Mouse (Mus musculus) CH12.LX (cell line): ENCODE measurements around the gene Ndufv1. TPM values are rescaled to one million over a fixed set of nuclear protein-coding genes. Genes with fewer than 3 reads are reported as not detected.

Experiments
- DNase-seq: peaks from one replicate; pipeline ENCODE4 v3.0.0-alpha.2; 2013; ENCODE audit errors: extremely low read depth
- H3K27ac ChIP-seq: 2 replicates; pipeline ENCODE4 v1.5.1; 2012; ENCODE audit warnings: low read depth, mild to moderate bottlenecking, control low read depth, moderate library complexity; ENCODE audit not compliant: insufficient read depth
- H3K27me3 ChIP-seq: replicated peaks from 2 replicates; pipeline ENCODE3; 2012; ENCODE audit warnings: inconsistent platforms
- H3K36me3 ChIP-seq, 2 experiments: replicated peaks in 1 of 2; 2 replicates each; pipeline versions ENCODE3 to v1.6.1; 2012; ENCODE audit warnings: inconsistent platforms in 1 of 2, low read length in 1 of 2, mild to moderate bottlenecking in 1 of 2, mixed read lengths in 1 of 2, moderate library complexity in 1 of 2; ENCODE audit not compliant: control insufficient read depth in 1 of 2, insufficient read depth in 1 of 2
- H3K4me1 ChIP-seq, 2 experiments: 2 replicates each; pipeline ENCODE4 v1.6.1; 2012; ENCODE audit warnings: inconsistent platforms in 1 of 2, moderate library complexity in 1 of 2; ENCODE audit not compliant: insufficient read depth in 2 of 2, control insufficient read depth in 1 of 2
- H3K4me2 ChIP-seq: 2 replicates; pipeline ENCODE4 v1.6.1; 2012; ENCODE audit warnings: low read depth, mild to moderate bottlenecking, control low read depth; ENCODE audit not compliant: poor library complexity, insufficient read depth, severe bottlenecking
- H3K4me3 ChIP-seq, 3 experiments: fragments of 150-350 bp in 1 of 3; sonication (generic) in 1 of 3; replicated peaks in 1 of 3; 2 replicates each; pipeline versions ENCODE3 to v1.5.1; 2011 to 2012; ENCODE audit warnings: low read depth in 2 of 3, low read length in 2 of 3, mild to moderate bottlenecking in 2 of 3, moderate library complexity in 2 of 3, control low read depth in 1 of 3, improper control_type of control experiment in 1 of 3, inconsistent platforms in 1 of 3, mixed read lengths in 1 of 3; ENCODE audit not compliant: poor library complexity in 1 of 3
- H3K79me2 ChIP-seq: replicated peaks from 2 replicates; pipeline ENCODE4 v1.6.1; 2012; ENCODE audit warnings: mild to moderate bottlenecking, moderate library complexity; ENCODE audit not compliant: control insufficient read depth, poor library complexity, insufficient read depth, severe bottlenecking; ENCODE audit errors: extremely low read depth
- H3K9ac ChIP-seq: 2 replicates; pipeline ENCODE4 v1.6.1; 2012; ENCODE audit warnings: low read depth, mild to moderate bottlenecking, control low read depth, moderate library complexity; ENCODE audit not compliant: insufficient read depth
- H3K9me3 ChIP-seq: replicated peaks from 2 replicates; pipeline ENCODE3; 2012; ENCODE audit warnings: low read length, inconsistent platforms, mixed read lengths
- BHLHE40 ChIP-seq: IDR thresholded peaks from 2 replicates; pipeline ENCODE4 v1.6.1; 2011; ENCODE audit warnings: mild to moderate bottlenecking, low read depth, low read length, improper control_type of control experiment
- CHD1 ChIP-seq: IDR thresholded peaks from 2 replicates; pipeline ENCODE4 v1.6.1; 2012; ENCODE audit warnings: low read depth, low read length, improper control_type of control experiment, inconsistent platforms
- CHD2 ChIP-seq: IDR thresholded peaks from 2 replicates; pipeline ENCODE4 v1.6.1; 2011; ENCODE audit warnings: low read length, improper control_type of control experiment
- CTCF ChIP-seq, 2 experiments: IDR thresholded peaks in 1 of 2; conservative IDR thresholded peaks in 1 of 2; 2 replicates each; pipeline ENCODE4 v1.5.1; 2011 to 2012; ENCODE audit warnings: low read depth in 2 of 2, low read length in 2 of 2, improper control_type of control experiment in 1 of 2, inconsistent platforms in 1 of 2, mild to moderate bottlenecking in 1 of 2, moderate library complexity in 1 of 2
- ELF1 ChIP-seq: IDR thresholded peaks from 2 replicates; pipeline ENCODE4 v1.6.1; 2014; ENCODE audit warnings: low read depth, mild to moderate bottlenecking, inconsistent platforms, low read length, improper control_type of control experiment
- EP300 ChIP-seq: IDR thresholded peaks from 2 replicates; pipeline ENCODE4 v1.6.1; 2011; ENCODE audit warnings: low read length, improper control_type of control experiment
- ETS1 ChIP-seq: conservative IDR thresholded peaks from 2 replicates; pipeline ENCODE4 v1.6.1; 2012; ENCODE audit warnings: low read depth, mild to moderate bottlenecking, inconsistent platforms, low read length, improper control_type of control experiment, moderate library complexity
- IRF4 ChIP-seq: IDR thresholded peaks from 2 replicates; pipeline ENCODE4 v1.6.1; 2014; ENCODE audit warnings: low read depth, mild to moderate bottlenecking, inconsistent platforms, low read length, improper control_type of control experiment
- JUN ChIP-seq: IDR thresholded peaks from 2 replicates; pipeline ENCODE4 v1.6.1; 2011; ENCODE audit warnings: low read depth, mild to moderate bottlenecking, low read length, improper control_type of control experiment, moderate library complexity; ENCODE audit not compliant: insufficient read depth
- KAT2A ChIP-seq: IDR thresholded peaks from 2 replicates; pipeline ENCODE4 v1.6.1; 2012; ENCODE audit warnings: low read length, improper control_type of control experiment, inconsistent platforms; ENCODE audit not compliant: insufficient replicate concordance
- MAFK ChIP-seq: IDR thresholded peaks from 2 replicates; pipeline ENCODE4 v1.6.1; 2011; ENCODE audit warnings: low read length, improper control_type of control experiment; ENCODE audit not compliant: insufficient replicate concordance
- MAX ChIP-seq: IDR thresholded peaks from 2 replicates; pipeline ENCODE4 v1.6.1; 2011; ENCODE audit warnings: low read length, improper control_type of control experiment
- MAZ ChIP-seq: IDR thresholded peaks from 2 replicates; pipeline ENCODE4 v1.6.1; 2012; ENCODE audit warnings: low read depth, mild to moderate bottlenecking, inconsistent platforms, low read length, improper control_type of control experiment, moderate library complexity
- MYC ChIP-seq: IDR thresholded peaks from 2 replicates; pipeline ENCODE4 v1.6.1; 2011; ENCODE audit warnings: low read depth, mild to moderate bottlenecking, improper control_type of control experiment, low read length
- NRF1 ChIP-seq: IDR thresholded peaks from 2 replicates; pipeline ENCODE4 v1.6.1; 2014; ENCODE audit warnings: low read depth, mild to moderate bottlenecking, inconsistent platforms, low read length, improper control_type of control experiment, moderate library complexity
- PAX5 ChIP-seq: IDR thresholded peaks from 2 replicates; pipeline ENCODE4 v1.6.1; 2012; ENCODE audit warnings: low read length, inconsistent platforms, mixed read lengths
- POLR2A ChIP-seq: IDR thresholded peaks from 2 replicates; pipeline ENCODE4 v1.6.1; 2011; ENCODE audit warnings: low read depth, mild to moderate bottlenecking, improper control_type of control experiment, low read length
- POLR2AphosphoS2 ChIP-seq: IDR thresholded peaks from 2 replicates; pipeline ENCODE4 v1.6.1; 2011; ENCODE audit warnings: low read depth, low read length, improper control_type of control experiment
- RAD21 ChIP-seq: IDR thresholded peaks from 2 replicates; pipeline ENCODE4 v1.6.1; 2011; ENCODE audit warnings: low read depth, mild to moderate bottlenecking, low read length, improper control_type of control experiment, moderate library complexity
- RCOR1 ChIP-seq: conservative IDR thresholded peaks from 2 replicates; pipeline ENCODE4 v1.6.1; 2012; ENCODE audit warnings: low read depth, mild to moderate bottlenecking, inconsistent platforms, low read length, improper control_type of control experiment
- TBP ChIP-seq: conservative IDR thresholded peaks from 2 replicates; pipeline ENCODE4 v1.6.1; 2011; ENCODE audit warnings: low read depth, low read length, improper control_type of control experiment
- UBTF ChIP-seq: IDR thresholded peaks from 2 replicates; pipeline ENCODE4 v1.6.1; 2012; ENCODE audit warnings: low read depth, mild to moderate bottlenecking, inconsistent platforms, low read length, improper control_type of control experiment, moderate library complexity
- USF1 ChIP-seq: IDR thresholded peaks from 2 replicates; pipeline ENCODE4 v1.6.1; 2014; ENCODE audit warnings: low read depth, mild to moderate bottlenecking, inconsistent platforms, low read length, improper control_type of control experiment
- USF2 ChIP-seq: conservative IDR thresholded peaks from 2 replicates; pipeline ENCODE4 v1.6.1; 2011; ENCODE audit warnings: low read depth, low read length, improper control_type of control experiment
- ZC3H11A ChIP-seq: IDR thresholded peaks from 2 replicates; pipeline ENCODE4 v1.6.1; 2012; ENCODE audit warnings: low read depth, mild to moderate bottlenecking, inconsistent platforms, low read length, improper control_type of control experiment
- ZKSCAN1 ChIP-seq: IDR thresholded peaks from 2 replicates; pipeline ENCODE4 v1.6.1; 2012; ENCODE audit warnings: low read depth, inconsistent platforms, low read length, improper control_type of control experiment, borderline replicate concordance
- dilution Hi-C: fragments of 300-500 bp; cut with MboI; formaldehyde crosslinking; loops from 2 replicates; pipeline ENCODE4 v1.14.3; 2020; ENCODE audit warnings: low sequenced_read_pairs; ENCODE audit not compliant: extremely low pct_unique_long_range_greater_than_20kb, extremely low pct_ligation_motif_present
- in situ Hi-C: fragments of 300-500 bp; cut with MboI; formaldehyde crosslinking; loops from 3 replicates; pipeline ENCODE4 v1.14.3; 2019; ENCODE audit warnings: low sequenced_read_pairs, low pct_ligation_motif_present, low pct_unique_long_range_greater_than_20kb, mixed read lengths
- polyA plus RNA-seq: library from polyadenylated mRNA; unstranded; fragments of >175 nt; gene quantifications from 2 replicates; pipeline ENCODE4 v1.2.1, GENCODE M21; 2012; ENCODE audit warnings: low read depth; ENCODE audit not compliant: insufficient read length
- total RNA-seq, 2 experiments: library from RNA; depleted of rRNA; stranded (reverse); fragments of 300-350 nt in 1 of 2; fragments of >200 nt in 1 of 2; gene quantifications; 2 replicates each; pipeline ENCODE4 v1.2.3; 2012 to 2014

Gene Ndufv1
- total and polyA plus RNA-seq, 3 experiments: 119 to 183 (median 133) TPM

DNA sequence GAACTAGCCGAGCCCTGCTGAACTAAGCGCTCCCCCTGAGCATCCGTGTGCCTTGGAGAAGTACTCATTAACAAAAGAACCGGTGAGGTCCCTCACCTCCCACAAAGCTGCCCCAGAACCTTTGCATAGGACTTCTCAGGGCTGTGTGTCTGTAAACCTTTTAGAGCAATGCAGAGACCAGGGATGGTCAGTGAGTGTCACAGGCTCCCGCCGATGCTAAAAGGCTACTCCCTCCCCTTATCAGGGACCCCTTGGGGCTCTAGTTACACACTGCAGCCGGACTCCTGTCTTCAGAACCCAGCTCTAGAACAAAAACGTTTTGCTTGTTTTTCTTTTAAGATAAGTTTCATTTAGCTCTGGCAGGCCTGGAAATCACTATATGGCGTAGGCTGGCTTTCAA, 460 bp upstream of the Ndufv1 start:
- Histone ChIP-seq H3K36me3 (peaks cover 25 to 33% of the 10 kb centered on the region in 2 experiments), H3K79me2 (peaks cover 8% of the 10 kb centered on the region; the same call in 1 of the 2 replicates), H3K9me3 (no peaks in the 10 kb centered on the region), H3K9ac (peak overlapping the region; percentile 68; the same call in 1 of the 2 replicates), H3K27ac (no peak overlapping the region), H3K4me2 (peak overlapping the region; percentile 65), H3K27me3 (peaks cover 2% of the 10 kb centered on the region), H3K4me3 (peak overlapping the region; percentile 62 to 98 (median 86)), H3K4me1 (peaks cover 4 to 18% of the 10 kb centered on the region in 2 experiments)
- TF ChIP-seq ZC3H11A (no peak), MYC (no peak), MAFK (no peak), BHLHE40 (no peak), JUN (no peak), POLR2A (no peak), RCOR1 (no peak), TBP (no peak), ETS1 (no peak), CHD1 (no peak), RAD21 (no peak), EP300 (no peak), USF1 (no peak), MAZ (no peak), KAT2A (no peak), IRF4 (no peak), ELF1 (no peak)
- no peak for DNase-seq
- in situ Hi-C loops: no loop called here
- dilution Hi-C loops: no loop called here

DNA sequence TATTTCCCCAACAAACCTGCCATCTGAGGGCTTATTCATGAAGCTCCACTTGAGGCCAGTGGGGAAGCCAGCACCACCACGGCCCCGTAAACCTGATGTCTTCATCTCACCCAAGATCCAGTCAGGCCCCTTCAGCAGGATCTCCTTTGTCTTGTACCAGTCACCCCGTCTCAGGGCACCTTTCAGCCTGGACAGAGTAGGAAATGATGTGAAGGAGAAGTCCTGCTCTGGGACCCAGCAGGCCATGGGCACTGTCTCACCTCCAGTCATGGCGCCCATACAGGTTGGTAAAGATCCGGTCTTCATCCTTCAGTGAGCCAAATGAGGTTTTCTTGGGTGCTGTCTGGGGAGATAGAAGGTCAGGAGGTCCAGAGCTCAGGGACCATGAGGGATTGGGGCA, 1.5 kb downstream of the Ndufv1 start:
- Histone ChIP-seq H3K9me3 (no peaks in the 10 kb centered on the region), H3K4me2 (no peak overlapping the region), H3K79me2 (peaks cover 8% of the 10 kb centered on the region; the same call in 1 of the 2 replicates), H3K27ac (no peak overlapping the region), H3K36me3 (peaks cover 45 to 52% of the 10 kb centered on the region in 2 experiments), H3K9ac (no peak overlapping the region), H3K27me3 (peaks cover 2% of the 10 kb centered on the region)
- dilution Hi-C loops (no loop called here), in situ Hi-C loops (no loop called here)
- no peak for DNase-seq
- no peak for TF ChIP-seq NRF1
- TF ChIP-seq ZKSCAN1: no peak
- TF ChIP-seq PAX5: no peak
- TF ChIP-seq POLR2AphosphoS2: no peak
- TF ChIP-seq CHD1: no peak
- TF ChIP-seq USF2: no peak
- TF ChIP-seq UBTF: no peak
- TF ChIP-seq CTCF (conservative IDR thresholded peaks at IDR 0.05 in 1 of 2, IDR thresholded peaks at IDR 0.05 in 1 of 2; ENCODE audit: low read depth in 2 of 2, low read length in 2 of 2): no peak
- TF ChIP-seq MAX: no peak
- no peak for TF ChIP-seq MAFK
- no peak for TF ChIP-seq CHD2
- TF ChIP-seq, all 38 proteins: peak for 0
- Histone ChIP-seq H3K4me1 (peaks cover 4 to 18% of the 10 kb centered on the region in 2 experiments), H3K4me3 (no peak overlapping the region)
